Mouse (Mus musculus): ENCODE measurements around the gene Shc2. TPM values are rescaled to one million over a fixed set of nuclear protein-coding genes. Genes with fewer than 3 reads are reported as not detected.

The Shc2 gene
- polyA plus RNA-seq (2015; fragmentation: Nextera tagmentation; extraction: Ambion mirVana): 8.9 and 20.6 TPM in 2 replicates

DNA sequence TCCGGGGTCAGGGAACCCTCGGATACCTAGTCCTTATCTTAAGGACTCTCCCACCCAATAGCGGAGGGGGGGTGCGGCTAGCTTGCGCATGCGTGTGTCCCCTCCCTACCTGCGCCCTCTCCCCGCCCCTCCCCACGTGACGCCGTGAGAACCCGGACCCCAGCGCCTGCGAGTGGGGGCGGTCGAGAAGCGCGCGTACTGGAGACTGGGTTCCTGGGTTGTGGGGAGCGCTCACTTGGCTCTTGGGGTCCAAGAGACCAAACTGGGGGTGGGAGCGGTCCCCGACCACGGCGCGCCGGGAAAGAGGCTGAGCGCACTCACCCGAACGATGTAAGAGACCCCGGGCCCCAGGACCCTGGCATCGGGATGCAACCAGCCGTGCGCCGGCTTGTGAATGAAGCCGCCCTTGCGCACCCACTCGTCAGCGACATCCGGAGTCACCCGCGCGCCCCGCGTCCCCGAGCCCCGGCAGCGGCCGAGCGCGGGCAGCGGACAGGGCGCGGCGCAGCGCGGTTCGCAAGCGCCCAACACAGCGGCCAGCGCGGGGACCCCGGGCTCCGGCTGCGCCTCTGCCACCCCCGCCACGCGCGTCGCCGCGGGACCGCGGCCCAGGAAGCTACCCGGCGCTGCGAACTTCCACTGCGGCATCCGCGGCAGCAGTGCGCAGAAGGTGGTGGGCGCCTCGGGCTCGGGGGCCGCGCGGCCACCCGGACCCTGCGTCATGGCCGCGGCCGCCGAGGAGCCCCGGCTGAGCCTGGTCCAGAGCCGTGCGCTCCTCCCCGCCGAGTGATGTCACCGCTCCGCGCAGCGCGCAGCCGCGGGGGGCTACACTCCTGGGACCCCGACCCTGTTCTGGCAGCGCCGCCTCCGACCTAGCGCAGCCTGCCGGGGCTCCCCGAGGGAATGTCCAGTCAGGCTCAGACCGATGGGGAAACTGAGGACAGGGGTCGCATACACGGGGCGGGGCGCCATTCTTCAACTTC, at the start of gene Shc2:
Shc2 (minus strand) TSS at position 791 of the 983 bp plus-strand sequence.

DNA sequence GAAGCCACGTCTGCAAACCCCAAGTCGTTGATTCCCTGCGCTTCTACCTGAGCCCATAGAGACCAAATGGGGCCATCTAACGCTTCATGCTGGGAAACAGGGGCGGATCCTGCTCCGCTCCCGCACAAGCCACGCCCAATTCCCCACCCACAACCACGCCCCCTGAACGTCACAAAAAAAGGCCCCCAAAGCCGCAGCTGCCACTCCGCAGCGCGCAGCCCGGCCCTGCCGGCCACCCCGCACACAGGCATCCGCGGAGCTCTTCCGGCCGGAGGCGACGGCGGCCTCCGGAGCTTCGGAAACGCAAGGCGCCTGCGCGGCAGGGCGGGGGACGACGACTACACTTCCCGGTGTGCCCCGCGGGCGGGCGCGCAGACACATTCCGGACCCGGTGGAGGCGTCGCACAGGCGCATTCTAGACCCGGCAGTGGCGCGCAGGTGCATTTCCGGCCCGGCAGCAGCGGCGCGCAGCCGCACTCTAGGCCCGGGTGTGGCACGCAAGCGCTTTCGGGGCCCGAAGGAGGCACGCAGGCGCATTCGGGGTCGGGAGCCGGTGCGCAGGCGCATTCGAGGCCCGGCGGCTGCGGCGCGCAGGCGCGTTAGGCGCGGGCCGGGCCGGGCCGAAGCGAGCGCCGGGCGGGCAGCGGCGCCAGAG, 44.0 kb upstream of the Shc2 start, which contains the start of gene Cdc34:
Cdc34 (plus strand) TSS at position 605 of the 655 bp plus-strand sequence.

DNA sequence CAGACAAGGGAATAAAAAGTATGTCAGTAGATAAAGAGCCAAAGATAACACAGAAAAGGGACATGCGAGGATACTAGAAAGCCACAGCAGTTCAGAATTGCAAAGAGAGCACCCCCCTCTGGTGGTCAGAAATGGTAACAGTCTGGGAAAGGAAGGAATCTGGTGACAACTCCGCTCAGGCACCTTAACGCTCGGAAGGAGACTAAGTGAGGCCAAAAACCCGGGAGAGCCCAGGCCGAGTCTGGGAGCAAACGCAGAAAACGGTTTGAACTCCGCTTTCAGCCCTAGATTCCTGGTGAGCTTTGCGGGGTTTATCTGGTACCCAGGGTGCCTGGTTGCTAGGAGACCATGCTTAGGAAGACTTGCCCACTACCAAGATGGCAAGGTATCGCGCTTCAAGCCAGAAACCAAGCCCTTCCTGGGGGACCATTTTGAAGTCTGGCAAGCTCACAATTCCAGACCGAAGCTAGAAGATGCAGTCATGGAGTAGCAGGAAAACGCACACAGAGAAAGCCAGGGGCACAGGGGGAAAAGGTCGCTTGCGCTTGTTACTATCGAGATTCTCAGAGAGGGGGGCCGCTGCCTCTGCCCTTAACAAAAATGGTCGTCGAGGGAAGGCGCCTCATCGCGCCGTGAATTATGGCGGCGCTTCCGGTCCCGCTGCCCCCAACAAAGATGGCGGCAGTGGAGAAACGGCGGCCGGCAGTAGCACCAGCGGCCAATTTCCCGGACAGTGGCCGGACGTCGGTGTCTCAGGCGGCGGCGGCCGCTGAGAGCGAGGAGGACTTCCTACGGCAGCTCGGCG, 31.3 kb upstream of the Shc2 start, which contains the start of gene Tpgs1:
Tpgs1 (plus strand) TSS at position 599 of the 805 bp plus-strand sequence.

GRCm38 (mm10) chr10:79664131-79664665, 26.5 kb upstream of the Shc2 start, which contains the start of gene Madcam1:
Madcam1 (plus strand) TSS chr10:79664559.

DNA sequence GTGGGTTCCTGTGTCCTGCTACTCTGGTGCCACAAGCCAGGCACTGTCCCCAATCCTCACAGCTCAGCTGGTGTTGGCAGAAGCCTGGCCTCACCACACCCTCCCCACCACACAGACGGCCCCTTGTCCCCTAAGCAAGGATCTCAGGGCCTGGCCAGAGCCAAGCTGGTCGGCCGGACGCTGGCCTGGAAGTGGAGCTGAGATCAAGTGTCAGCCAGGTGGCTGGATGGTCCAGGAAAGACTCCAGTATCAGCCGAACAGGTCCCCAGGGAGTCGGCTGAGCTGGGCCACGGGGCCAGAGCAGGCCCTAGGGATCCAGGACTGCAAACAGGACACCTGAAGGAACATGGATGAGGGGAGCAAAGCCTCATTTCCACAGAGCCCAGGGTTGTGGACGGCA, 8.0 kb upstream of the Shc2 start, which contains the start of gene Odf3l2:
Odf3l2 (minus strand) TSS at position 28 of the 400 bp plus-strand sequence.

DNA sequence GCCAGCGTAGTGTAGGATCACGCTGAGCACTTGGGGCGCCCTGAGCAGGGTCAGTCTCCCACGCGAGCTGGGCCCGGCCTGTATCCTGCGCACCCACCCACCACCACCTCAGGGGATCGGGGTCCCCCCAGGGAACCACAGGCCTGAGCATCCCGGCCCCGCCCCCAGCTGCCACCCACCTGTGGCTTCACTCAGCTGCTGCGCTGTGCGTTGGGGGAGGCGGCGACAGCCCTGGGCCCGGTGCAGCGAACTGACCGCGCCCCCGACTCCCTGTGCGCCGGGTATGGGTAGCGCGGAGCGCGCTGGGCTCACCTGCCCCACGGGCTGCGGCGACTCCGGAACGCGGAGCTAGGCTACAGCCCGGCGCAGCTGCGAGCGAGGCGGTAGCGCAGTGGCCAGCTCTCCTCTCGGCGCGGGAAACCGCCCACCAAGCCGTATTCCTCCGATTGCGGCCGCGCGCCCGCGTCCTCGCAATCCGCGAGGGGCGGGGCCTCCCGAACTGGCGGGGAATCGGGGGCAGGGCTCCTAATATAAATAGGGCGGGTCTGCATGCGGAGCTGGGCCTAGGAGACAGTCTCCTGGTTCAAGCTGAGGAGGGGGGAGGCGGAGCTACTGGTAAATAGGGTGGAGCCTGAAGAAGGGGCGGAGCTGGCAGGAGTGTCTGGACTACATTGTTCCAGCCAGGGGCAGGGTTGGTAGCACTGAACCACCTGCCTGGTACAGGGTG, 24.0 kb downstream of the Shc2 start, which contains the start of gene C2cd4c:
C2cd4c (minus strand) TSS at position 448 of the 727 bp plus-strand sequence.

GRCm38 (mm10) chr10:79587061-79587751, 50.5 kb downstream of the Shc2 start, which contains the start of gene Theg:
Theg (minus strand) TSS chr10:79587331.

Other genes with a start within 250 kb of the Shc2 start
- gene Vmn2r83, start 169.2 kb downstream of the Shc2 start, polyA plus RNA-seq (2015; fragmentation: Nextera tagmentation; extraction: Ambion mirVana): not detected in 2 replicates
- gene Plpp2, start 104.1 kb downstream of the Shc2 start, polyA plus RNA-seq (2015; fragmentation: Nextera tagmentation; extraction: Ambion mirVana): 21.7 and 28.3 TPM in 2 replicates
- 19.1 and 25.1 TPM in 2 replicates for gene Mier2, start 82.7 kb downstream of the Shc2 start, polyA plus RNA-seq (2015; fragmentation: Nextera tagmentation; extraction: Ambion mirVana)
- not detected in 2 replicates for gene Theg, start 50.6 kb downstream of the Shc2 start, polyA plus RNA-seq (2015; fragmentation: Nextera tagmentation; extraction: Ambion mirVana)
- not detected in 2 replicates for gene C2cd4c, start 23.9 kb downstream of the Shc2 start, polyA plus RNA-seq (2015; fragmentation: Nextera tagmentation; extraction: Ambion mirVana)
- 0.11 and 0.88 TPM in 2 replicates for gene Odf3l2, start 7.8 kb upstream of the Shc2 start, polyA plus RNA-seq (2015; fragmentation: Nextera tagmentation; extraction: Ambion mirVana)
- 0.43 and 0.80 TPM in 2 replicates for gene Madcam1, start 26.6 kb upstream of the Shc2 start, polyA plus RNA-seq (2015; fragmentation: Nextera tagmentation; extraction: Ambion mirVana)
- 81.4 and 84.4 TPM in 2 replicates for gene Tpgs1, start 31.5 kb upstream of the Shc2 start, polyA plus RNA-seq (2015; fragmentation: Nextera tagmentation; extraction: Ambion mirVana)
- 66.5 and 73.9 TPM in 2 replicates for gene Cdc34, start 44.3 kb upstream of the Shc2 start, polyA plus RNA-seq (2015; fragmentation: Nextera tagmentation; extraction: Ambion mirVana)
- 0.61 and 0.69 TPM in 2 replicates for gene Gzmm, start 51.1 kb upstream of the Shc2 start, polyA plus RNA-seq (2015; fragmentation: Nextera tagmentation; extraction: Ambion mirVana)
- gene Bsg, start 66.6 kb upstream of the Shc2 start, polyA plus RNA-seq (2015; fragmentation: Nextera tagmentation; extraction: Ambion mirVana): 813 and 928 TPM in 2 replicates
- gene Hcn2, start 78.7 kb upstream of the Shc2 start, polyA plus RNA-seq (2015; fragmentation: Nextera tagmentation; extraction: Ambion mirVana): 1.6 TPM in 2 replicates
- gene Polrmt, start 108.7 kb upstream of the Shc2 start, polyA plus RNA-seq (2015; fragmentation: Nextera tagmentation; extraction: Ambion mirVana): 16.6 and 29.3 TPM in 2 replicates
- gene Fgf22, start 117.2 kb upstream of the Shc2 start, polyA plus RNA-seq (2015; fragmentation: Nextera tagmentation; extraction: Ambion mirVana): 0.15 TPM in 1 of 2 replicates, not detected in the other
- 50.8 and 66.1 TPM in 2 replicates for gene Rnf126, start 129.0 kb upstream of the Shc2 start, polyA plus RNA-seq (2015; fragmentation: Nextera tagmentation; extraction: Ambion mirVana)
- gene Fstl3, start 139.4 kb upstream of the Shc2 start, polyA plus RNA-seq (2015; fragmentation: Nextera tagmentation; extraction: Ambion mirVana): 10.9 and 12.6 TPM in 2 replicates
- 0.13 and 0.46 TPM in 2 replicates for gene Prss57, start 153.0 kb upstream of the Shc2 start, polyA plus RNA-seq (2015; fragmentation: Nextera tagmentation; extraction: Ambion mirVana)
- 72.1 and 96.9 TPM in 2 replicates for gene Palm, start 155.7 kb upstream of the Shc2 start, polyA plus RNA-seq (2015; fragmentation: Nextera tagmentation; extraction: Ambion mirVana)
- 1.1 TPM in 2 replicates for gene Misp, start 183.1 kb upstream of the Shc2 start, polyA plus RNA-seq (2015; fragmentation: Nextera tagmentation; extraction: Ambion mirVana)
- 85.9 and 118 TPM in 2 replicates for gene Ptbp1, start 216.5 kb upstream of the Shc2 start, polyA plus RNA-seq (2015; fragmentation: Nextera tagmentation; extraction: Ambion mirVana)
- 8.3 and 10.4 TPM in 2 replicates for gene Prtn3, start 236.6 kb upstream of the Shc2 start, polyA plus RNA-seq (2015; fragmentation: Nextera tagmentation; extraction: Ambion mirVana)
- 21.3 and 54.6 TPM in 2 replicates for gene Plppr3, start 236.7 kb upstream of the Shc2 start, polyA plus RNA-seq (2015; fragmentation: Nextera tagmentation; extraction: Ambion mirVana)
- 8.1 and 10.4 TPM in 2 replicates for gene Elane, start 248.3 kb upstream of the Shc2 start, polyA plus RNA-seq (2015; fragmentation: Nextera tagmentation; extraction: Ambion mirVana)